Mouse (Mus musculus) limb, embryonic 14.5 days (tissue): ENCODE results near the gene H2-M10.6. TPM values are rescaled to one million over a fixed set of nuclear protein-coding genes. Genes with fewer than 3 reads are reported as not detected.
"Not testable (repeated sequence)": the region's sequence is repeated elsewhere in the genome, so short reads cannot be mapped to it uniquely, and the experiment has no call there.

ENCODE experiments used
- ATAC-seq: fragments of 200-750 bp; cut with Nextera tagmentation; 2 replicates; pipeline ENCODE4 v1.8.0; 2017; ENCODE audit warnings: low read depth, moderate number of reproducible peaks, moderate TSS enrichment; ENCODE audit not compliant: low FRiP score
- DNase-seq: peaks from one replicate; pipeline ENCODE4 v3.0.0-alpha.2; 2015; ENCODE audit warnings: low spot score
- H3K27ac ChIP-seq: fragments of 300-500 bp; sonication (generic); replicated peaks from 2 replicates; pipeline ENCODE4 v1.5.1; 2014; ENCODE audit warnings: low read depth, mild to moderate bottlenecking, low read length, moderate library complexity, mixed read lengths
- H3K27me3 ChIP-seq: fragments of 300-500 bp; sonication (generic); 2 replicates; pipeline ENCODE4 v1.6.1; 2014; ENCODE audit warnings: low read length, mixed read lengths; ENCODE audit not compliant: control insufficient read depth, insufficient read depth
- H3K36me3 ChIP-seq: fragments of 300-500 bp; sonication (generic); 2 replicates; pipeline ENCODE4 v1.6.1; 2014; ENCODE audit warnings: mild to moderate bottlenecking, low read length, moderate library complexity, mixed read lengths; ENCODE audit not compliant: control insufficient read depth, insufficient read depth
- H3K4me1 ChIP-seq: fragments of 300-500 bp; sonication (generic); 2 replicates; pipeline ENCODE4 v1.6.1; 2014; ENCODE audit warnings: antibody characterized with exemption, low read length, mixed read lengths; ENCODE audit not compliant: control insufficient read depth, insufficient read depth
- H3K4me2 ChIP-seq: fragments of 300-500 bp; sonication (generic); replicated peaks from 2 replicates; pipeline ENCODE4 v1.6.1; 2014; ENCODE audit warnings: low read depth, mild to moderate bottlenecking, low read length, moderate library complexity; ENCODE audit not compliant: severe bottlenecking
- H3K4me3 ChIP-seq: fragments of 300-500 bp; sonication (generic); replicated peaks from 2 replicates; pipeline ENCODE4 v1.5.1; 2014; ENCODE audit warnings: low read length
- H3K9ac ChIP-seq: fragments of 300-500 bp; sonication (generic); 2 replicates; pipeline ENCODE4 v1.6.1; 2014; ENCODE audit warnings: mild to moderate bottlenecking, low read depth, low read length, moderate library complexity; ENCODE audit not compliant: severe bottlenecking
- H3K9me3 ChIP-seq: fragments of 300-500 bp; sonication (generic); 2 replicates; pipeline ENCODE4 v1.6.1; 2016; ENCODE audit warnings: low read length; ENCODE audit not compliant: control insufficient read depth
- POLR2A ChIP-seq: fragments of 200-500 bp; IDR thresholded peaks from 2 replicates; pipeline ENCODE4 v1.8.0; 2012; ENCODE audit warnings: inconsistent platforms, mild to moderate bottlenecking, moderate library complexity, borderline replicate concordance; ENCODE audit not compliant: insufficient read depth, insufficient read length; ENCODE audit errors: extremely low read depth
- WGBS: fragments of 180-500 bp; shearing (Covaris S2); extraction: QIAGEN DNeasy Blood & Tissue Kit; methylation state at CpG from one replicate; pipeline ENCODE4 v1.1.7; 2014; 5-methylcytosine and 5-hydroxymethylcytosine counted together
- polyA plus RNA-seq, 2 experiments: library from polyadenylated mRNA; depleted of rRNA in 1 of 2; stranded (reverse) in 1 of 2; unstranded in 1 of 2; fragments of >200 nt; fragmentation: Nextera tagmentation in 1 of 2; extraction: Ambion mirVana in 1 of 2; gene quantifications; 2 replicates each; pipeline versions ENCODE4 v1.2.1 to v1.2.3; 2012 to 2014

The H2-M10.6 gene
- polyA plus RNA-seq, 2 experiments: not detected

DNA sequence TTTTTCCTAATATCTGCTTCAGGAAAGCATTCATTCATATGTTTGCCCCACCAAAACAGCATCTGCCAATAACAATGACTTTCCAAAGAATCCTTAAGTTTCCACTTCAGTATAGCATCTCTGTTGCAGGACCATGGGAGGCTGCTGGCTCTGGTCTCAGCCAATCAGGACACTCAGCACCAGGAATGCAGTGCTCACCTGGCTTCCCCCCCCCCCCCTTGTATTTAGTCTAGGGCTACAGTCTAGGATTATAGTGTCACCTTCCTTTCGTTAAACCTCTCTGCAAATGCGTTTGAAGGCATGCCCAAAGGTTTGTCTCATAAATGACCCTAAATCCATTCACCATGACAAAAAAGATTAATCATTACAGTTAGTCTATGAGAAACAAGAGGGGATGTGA lies 23.6 kb upstream of the H2-M10.6 start:
- no peak overlapping the region for H3K4me3 ChIP-seq
- no peaks in the 10 kb centered on the region for H3K9me3 ChIP-seq
- WGBS: 77% methylated on average over 2 of the region's 2 CpGs
- H3K4me1 ChIP-seq: no peaks in the 10 kb centered on the region
- H3K36me3 ChIP-seq: no peaks in the 10 kb centered on the region
- no peak overlapping the region for H3K4me2 ChIP-seq
- ATAC-seq (no peak), DNase-seq (no peak)
- no peak overlapping the region for H3K9ac ChIP-seq
- no peaks in the 10 kb centered on the region for H3K27me3 ChIP-seq
- no peak for TF ChIP-seq POLR2A
- no peak overlapping the region for H3K27ac ChIP-seq

DNA sequence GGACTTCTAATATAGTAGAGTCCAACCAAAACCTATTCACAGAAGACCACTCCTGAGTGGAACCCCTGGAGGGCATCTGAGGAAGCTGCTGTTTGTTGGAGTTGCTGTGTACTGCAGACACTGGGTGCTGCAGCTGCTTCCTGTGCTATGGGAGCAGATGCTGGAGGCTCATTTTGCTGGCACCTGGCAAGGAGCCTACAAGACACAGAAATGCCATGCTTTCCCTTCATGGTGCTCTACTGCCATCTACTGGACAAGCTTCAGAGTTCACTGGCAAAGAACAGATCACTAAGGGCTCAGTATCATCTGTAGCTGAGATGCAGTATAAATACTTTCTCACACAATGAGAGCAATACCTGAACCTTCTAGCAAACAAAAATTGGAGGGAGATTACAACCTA lies 23.2 kb upstream of the H2-M10.6 start:
- H3K27me3 ChIP-seq, H3K9me3 ChIP-seq, H3K4me2 ChIP-seq, H3K4me3 ChIP-seq, H3K27ac ChIP-seq, H3K9ac ChIP-seq, H3K4me1 ChIP-seq, H3K36me3 ChIP-seq: not testable (repeated sequence)
- ATAC-seq: 0 out of 2 replicates have a peak, but pooled peaks have one; percentile 19
- DNase-seq: peak; percentile 76

DNA sequence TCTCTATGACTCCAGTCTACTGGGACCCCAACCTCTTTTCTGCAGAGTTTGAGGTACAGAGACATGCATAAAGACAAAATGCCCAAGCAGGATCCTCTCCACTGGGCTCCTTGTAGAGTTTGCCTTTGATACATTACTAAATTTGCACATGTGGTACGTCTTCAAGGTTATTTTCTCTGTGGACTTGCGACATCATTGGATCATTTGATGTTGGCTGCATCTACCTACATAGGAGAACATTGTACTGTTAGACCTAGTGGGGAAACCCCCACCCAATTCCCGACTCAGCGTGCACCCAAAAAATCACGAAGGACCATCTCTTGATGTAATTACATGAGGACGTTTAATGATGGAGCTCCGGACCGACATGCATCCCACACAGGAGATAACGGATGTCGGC lies 12.5 kb upstream of the H2-M10.6 start:
- H3K9me3 ChIP-seq: no peaks in the 10 kb centered on the region
- no peak overlapping the region for H3K27ac ChIP-seq
- 88% methylated on average over 10 of the region's 10 CpGs for WGBS
- no peaks in the 10 kb centered on the region for H3K27me3 ChIP-seq
- ATAC-seq (no peak), DNase-seq (no peak)
- no peaks in the 10 kb centered on the region for H3K4me1 ChIP-seq
- no peak overlapping the region for H3K9ac ChIP-seq
- no peak overlapping the region for H3K4me3 ChIP-seq
- no peak overlapping the region for H3K4me2 ChIP-seq
- TF ChIP-seq POLR2A: no peak
- H3K36me3 ChIP-seq: no peaks in the 10 kb centered on the region

DNA sequence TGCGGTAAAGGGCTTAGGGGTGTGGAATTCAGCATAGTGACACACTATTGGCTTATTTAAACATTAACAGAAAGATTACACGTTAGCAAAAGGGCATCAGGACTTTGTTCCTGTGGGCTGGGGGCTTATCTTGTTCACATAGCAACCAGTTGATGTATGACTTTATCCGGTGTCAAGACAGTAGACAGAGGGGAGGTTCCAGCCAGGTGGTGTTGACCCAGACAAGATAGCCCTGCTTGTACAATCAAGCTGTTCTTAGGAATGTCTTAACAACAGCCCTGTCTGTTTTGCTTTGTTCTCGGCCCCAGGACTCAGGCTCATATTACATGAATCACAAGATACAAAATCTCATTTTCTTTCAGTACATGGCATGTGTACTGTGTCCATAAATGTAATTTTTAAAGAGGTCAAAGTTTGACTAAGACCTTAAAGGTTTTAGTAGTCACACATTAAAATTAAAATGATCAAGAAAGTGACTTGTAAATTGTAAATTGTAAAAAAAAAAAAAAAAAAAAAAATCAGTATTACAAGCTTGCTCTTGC lies 12.0 kb upstream of the H2-M10.6 start:
- not testable (repeated sequence) for H3K36me3 ChIP-seq, H3K27ac ChIP-seq, H3K4me1 ChIP-seq, H3K9ac ChIP-seq, H3K4me2 ChIP-seq, DNase-seq, H3K27me3 ChIP-seq, H3K9me3 ChIP-seq, ATAC-seq, H3K4me3 ChIP-seq
- WGBS: 64% methylated on average over 4 of the region's 4 CpGs

DNA sequence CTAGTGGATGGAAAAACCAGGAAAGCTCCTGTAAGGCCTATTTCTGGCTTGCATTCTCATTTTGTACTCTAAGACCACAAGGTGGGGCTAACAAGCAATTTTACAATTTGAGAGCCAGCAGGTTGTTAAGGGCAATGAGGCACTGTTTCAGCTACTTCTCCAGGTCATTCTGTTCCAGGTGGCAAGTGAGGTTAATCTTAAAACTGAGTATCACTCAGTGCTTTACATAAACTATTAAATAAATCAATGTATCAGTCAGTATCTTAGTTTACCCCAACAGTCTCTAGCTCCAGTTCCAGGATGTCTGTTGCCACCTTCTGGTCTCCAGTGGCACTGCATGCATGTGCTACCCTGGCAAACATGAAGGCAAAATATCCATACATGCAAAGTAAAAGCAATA lies 12.0 kb downstream of the H2-M10.6 start:
- no peak overlapping the region for H3K9ac ChIP-seq
- no peaks in the 10 kb centered on the region for H3K9me3 ChIP-seq
- no peaks in the 10 kb centered on the region for H3K4me1 ChIP-seq
- H3K36me3 ChIP-seq: no peaks in the 10 kb centered on the region
- no peaks in the 10 kb centered on the region for H3K27me3 ChIP-seq
- ATAC-seq (no peak), DNase-seq (peak; percentile 39)
- H3K4me2 ChIP-seq: no peak overlapping the region
- no peak for TF ChIP-seq POLR2A
- H3K4me3 ChIP-seq: no peak overlapping the region
- H3K27ac ChIP-seq: no peak overlapping the region

DNA sequence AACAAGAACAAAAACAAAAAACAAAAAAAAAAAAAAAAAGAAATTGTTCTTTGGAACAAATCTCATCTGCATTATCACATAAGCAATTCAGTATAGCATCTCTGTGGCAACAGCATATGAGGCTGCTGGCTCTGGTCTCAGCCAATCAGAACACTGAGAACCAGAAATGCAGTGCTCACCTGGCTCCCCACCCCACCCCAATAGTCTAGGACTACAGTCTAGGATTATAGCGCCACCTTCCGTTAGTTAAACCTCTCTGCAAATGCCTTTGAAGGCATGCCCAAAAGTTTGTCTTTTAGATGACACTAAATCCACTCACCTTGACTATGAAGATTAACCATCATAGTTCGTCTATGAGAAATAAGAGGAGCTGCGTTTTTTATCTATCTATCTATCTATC lies 13.6 kb downstream of the H2-M10.6 start:
- no peak for DNase-seq
- H3K36me3 ChIP-seq: no peaks in the 10 kb centered on the region
- H3K4me2 ChIP-seq: no peak overlapping the region
- TF ChIP-seq POLR2A: no peak
- no peaks in the 10 kb centered on the region for H3K9me3 ChIP-seq
- no peak overlapping the region for H3K9ac ChIP-seq
- H3K4me1 ChIP-seq: no peaks in the 10 kb centered on the region
- no peak overlapping the region for H3K27ac ChIP-seq
- ATAC-seq: no peak; the same call in 1 of the 2 replicates
- no peaks in the 10 kb centered on the region for H3K27me3 ChIP-seq
- no peak overlapping the region for H3K4me3 ChIP-seq
- 26% methylated on average over 4 of the region's 4 CpGs for WGBS

DNA sequence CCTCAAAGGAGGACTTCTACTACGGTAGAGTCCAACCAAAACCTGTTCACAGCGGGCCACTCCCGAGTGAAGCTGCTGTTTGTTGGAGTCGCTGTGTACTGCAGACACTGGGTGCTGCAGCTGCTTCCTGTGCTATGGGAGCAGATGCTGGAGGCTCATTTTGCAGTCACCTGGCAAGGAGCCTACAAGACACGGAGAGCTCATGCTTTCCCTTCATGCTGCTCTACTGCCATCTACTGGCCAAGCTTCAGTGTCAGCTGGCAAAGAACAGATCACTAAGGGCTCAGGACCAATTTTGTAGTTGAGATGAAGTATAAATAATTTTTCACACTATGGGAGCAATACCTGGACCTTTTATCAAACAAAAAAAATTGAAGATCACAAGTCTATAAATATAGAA lies 14.0 kb downstream of the H2-M10.6 start:
- peak; percentile 74; the same call in 1 of the 2 replicates for ATAC-seq
- H3K9ac ChIP-seq, H3K4me2 ChIP-seq, H3K36me3 ChIP-seq, H3K9me3 ChIP-seq, H3K27ac ChIP-seq, H3K4me1 ChIP-seq, H3K4me3 ChIP-seq, H3K27me3 ChIP-seq: not testable (repeated sequence)
- WGBS: 11% methylated on average over 5 of the region's 5 CpGs
- DNase-seq: peak; percentile 91
